Comparison of ENCODE assay signal across 11 mouse cellular contexts in genomic region chr12:100808609-100809280, GRCm38 (mm10). TPM values are rescaled to one million over a fixed set of nuclear protein-coding genes. Genes with fewer than 3 reads are reported as not detected.
A peak's percentile ranks its signal among the peaks of the same experiment; 100 is the strongest.
DNase-seq lines count a peak whose midpoint lies in the region; ATAC-seq and TF ChIP-seq lines count a peak whose summit lies in the region.
"Had no signal": no experiment of that assay in that cellular context is flagged by ENCODE, and none has a peak within 500 bp of the region (broad histone marks: within the 10 kb centered on the region; RNA-seq: fewer than 3 reads in every experiment).

No protein-coding gene starts in this region.

- ATAC-seq in liver, embryonic 11.5 days (replicated peaks; ENCODE audit: low FRiP score) = no peak
- ATAC-seq in liver, embryonic 12.5 days = no peak
- no peak for ATAC-seq in stomach, postnatal 0 days (ENCODE audit: low FRiP score, low TSS enrichment)
- no peak for ATAC-seq in liver, postnatal 0 days

- peak; percentile 30 for DNase-seq in liver, embryonic 11.5 days (ENCODE audit: low spot score)
- DNase-seq in frontal cortex, postnatal 14 days (ENCODE audit: low spot score in 2 of 2) = peak; percentile 46 to 58
- peak; percentile 18 for DNase-seq in left cerebral cortex, postnatal 4 days
- peak; percentile 5 for DNase-seq in stomach, postnatal 0 days (ENCODE audit: low spot score)
- DNase-seq in liver, postnatal 0 days = no peak
- no peak for DNase-seq in adrenal gland, adult 18-20 months (ENCODE audit: low spot score in 2 of 2)
- DNase-seq: adrenal gland, postnatal 10 days; kidney, postnatal 4 days; thymus, postnatal 14 days had no signal

- no peaks in the 10 kb centered on the region for H3K27me3 ChIP-seq in liver, embryonic 11.5 days (replicated peaks; ENCODE audit: control insufficient read depth, insufficient read depth, low read length)
- H3K27me3 ChIP-seq in liver, embryonic 12.5 days (replicated peaks) = no peaks in the 10 kb centered on the region
- H3K27me3 ChIP-seq in stomach, postnatal 0 days (ENCODE audit: control insufficient read depth, insufficient read depth, low read length) = no peaks in the 10 kb centered on the region
- H3K27me3 ChIP-seq in liver, postnatal 0 days (ENCODE audit: insufficient read depth, low read length) = no peaks in the 10 kb centered on the region
- H3K27me3 ChIP-seq: liver, embryonic 15.5 days had no signal

- intact Hi-C loops in left cerebral cortex, postnatal 4 days (cut with DNase I) = no loop called here

- no peaks in the 10 kb centered on the region for H3K9me3 ChIP-seq in liver, embryonic 11.5 days (ENCODE audit: control insufficient read depth, low read length)
- H3K9me3 ChIP-seq in liver, embryonic 12.5 days (replicated peaks) = no peaks in the 10 kb centered on the region
- no peaks in the 10 kb centered on the region for H3K9me3 ChIP-seq in stomach, postnatal 0 days (ENCODE audit: control insufficient read depth, low read length)
- no peaks in the 10 kb centered on the region for H3K9me3 ChIP-seq in liver, postnatal 0 days (ENCODE audit: low read length)
- H3K9me3 ChIP-seq: liver, embryonic 15.5 days had no signal

- no peak overlapping the region for H3K9ac ChIP-seq in liver, embryonic 11.5 days (ENCODE audit: low read depth, low read length)
- H3K9ac ChIP-seq in liver, embryonic 12.5 days = no peak overlapping the region
- H3K9ac ChIP-seq in stomach, postnatal 0 days (ENCODE audit: low read length) = no peak overlapping the region
- no peak overlapping the region for H3K9ac ChIP-seq in liver, postnatal 0 days (replicated peaks)
- H3K9ac ChIP-seq: liver, embryonic 15.5 days had no signal

- H3K4me2 ChIP-seq in liver, embryonic 11.5 days = no peak overlapping the region
- no peak overlapping the region for H3K4me2 ChIP-seq in liver, embryonic 12.5 days
- H3K4me2 ChIP-seq in stomach, postnatal 0 days (replicated peaks; ENCODE audit: low read depth) = no peak overlapping the region
- H3K4me2 ChIP-seq in liver, postnatal 0 days (ENCODE audit: low read depth, low read length) = no peak overlapping the region
- H3K4me2 ChIP-seq: liver, embryonic 15.5 days had no signal

- TF ChIP-seq EP300 in stomach, postnatal 0 days (optimal IDR thresholded peaks at IDR 0.05) = no peak
- no peak for TF ChIP-seq EP300 in liver, postnatal 0 days (IDR thresholded peaks at IDR 0.05; ENCODE audit: low read depth)

- TF ChIP-seq CTCF in stomach, postnatal 0 days (IDR thresholded peaks at IDR 0.05; ENCODE audit: low read depth) = no peak
- no peak for TF ChIP-seq CTCF in liver, postnatal 0 days (IDR thresholded peaks at IDR 0.05; ENCODE audit: low read depth)

- no peaks in the 10 kb centered on the region for H3K36me3 ChIP-seq in liver, embryonic 11.5 days (ENCODE audit: control insufficient read depth, insufficient read depth, low read length)
- H3K36me3 ChIP-seq in liver, embryonic 12.5 days = no peaks in the 10 kb centered on the region
- H3K36me3 ChIP-seq in stomach, postnatal 0 days (ENCODE audit: control insufficient read depth, insufficient read depth, low read length) = no peaks in the 10 kb centered on the region
- no peaks in the 10 kb centered on the region for H3K36me3 ChIP-seq in liver, postnatal 0 days (replicated peaks; ENCODE audit: insufficient read depth, low read length)
- H3K36me3 ChIP-seq: liver, embryonic 15.5 days had no signal

- no peaks in the 10 kb centered on the region for H3K4me1 ChIP-seq in liver, embryonic 11.5 days (replicated peaks; ENCODE audit: control insufficient read depth, insufficient read depth, low read length)
- no peaks in the 10 kb centered on the region for H3K4me1 ChIP-seq in liver, embryonic 12.5 days
- H3K4me1 ChIP-seq in stomach, postnatal 0 days (replicated peaks; ENCODE audit: control insufficient read depth, insufficient read depth) = no peaks in the 10 kb centered on the region
- H3K4me1 ChIP-seq in liver, postnatal 0 days (ENCODE audit: insufficient read depth) = no peaks in the 10 kb centered on the region
- H3K4me1 ChIP-seq: liver, embryonic 15.5 days had no signal

- no peak overlapping the region for H3K27ac ChIP-seq in liver, embryonic 11.5 days (ENCODE audit: low read depth, low read length)
- no peak overlapping the region for H3K27ac ChIP-seq in liver, embryonic 12.5 days
- H3K27ac ChIP-seq in stomach, postnatal 0 days (replicated peaks) = no peak overlapping the region
- no peak overlapping the region for H3K27ac ChIP-seq in liver, postnatal 0 days (ENCODE audit: low read depth)
- H3K27ac ChIP-seq: liver, embryonic 15.5 days had no signal

- 59% methylated on average over 13 of the region's 13 CpGs for WGBS in liver, embryonic 11.5 days
- WGBS in liver, embryonic 12.5 days (ENCODE audit: insufficient replicate concordance) = 63% methylated on average over 13 of the region's 13 CpGs
- WGBS in stomach, postnatal 0 days = 57% methylated on average over 13 of the region's 13 CpGs
- 66% methylated on average over 13 of the region's 13 CpGs for WGBS in liver, postnatal 0 days (ENCODE audit: insufficient replicate concordance)

- H3K4me3 ChIP-seq in liver, embryonic 11.5 days (ENCODE audit: low read depth, low read length) = no peak overlapping the region
- no peak overlapping the region for H3K4me3 ChIP-seq in liver, embryonic 12.5 days
- H3K4me3 ChIP-seq in stomach, postnatal 0 days (ENCODE audit: low read depth, low read length) = no peak overlapping the region
- H3K4me3 ChIP-seq in liver, postnatal 0 days (ENCODE audit: low read depth, low read length) = no peak overlapping the region
- H3K4me3 ChIP-seq: liver, embryonic 15.5 days had no signal

RNA-seq across cellular contexts. Expression of gene Dglucy, which starts 29.9 kb away (rescaled TPM):
- 0.14 and 0.38 TPM in 2 replicates for polyA plus RNA-seq in liver, embryonic 11.5 days (2014; fragmentation: Nextera tagmentation; extraction: Ambion mirVana)
- polyA plus RNA-seq in liver, embryonic 12.5 days (2016; fragmentation: Nextera tagmentation; extraction: Ambion mirVana) = 0.64 and 0.90 TPM in 2 replicates
- 1 to 10 TPM; 5.0 to 5.3 TPM for total RNA-seq in left cerebral cortex, postnatal 4 days (2021)
- polyA plus RNA-seq in stomach, postnatal 0 days (2015; fragmentation: Nextera tagmentation; extraction: Ambion mirVana) = 2.8 and 4.0 TPM in 2 replicates
- 1.8 and 1.9 TPM in 2 replicates for polyA plus RNA-seq in liver, postnatal 0 days (2015; fragmentation: Nextera tagmentation; extraction: Ambion mirVana)
- total RNA-seq in adrenal gland, adult 18-20 months (2021) = 10 to 100 TPM; 20.5 to 24.8 TPM

Comparison
In these comparisons a context has a peak if more than half of its experiments do, and no peak if none do; other contexts are left out.
1. DNase-seq: peak in liver, embryonic 11.5 days (single experiment), frontal cortex, postnatal 14 days (2 of 2), left cerebral cortex, postnatal 4 days (single experiment) and stomach, postnatal 0 days (single experiment); none in liver, postnatal 0 days (single experiment) and adrenal gland, adult 18-20 months (0 of 2).